Mouse (Mus musculus) CD4-positive naive resting alpha-beta T cell, adult 57 days (primary cell): ENCODE results near the gene Igf1. TPM values are rescaled to one million over a fixed set of nuclear protein-coding genes. Genes with fewer than 3 reads are reported as not detected.

Experiments used
- total RNA-seq: library from RNA; stranded (reverse); gene quantifications from one replicate; pipeline ENCODE4 v1.2.4, GENCODE M21; 2023

Gene Igf1
- total RNA-seq: 2.6 TPM

GRCm38 (mm10) chr10:87858013-87858806, at the start of gene Igf1:
Igf1 (plus strand) TSS chr10:87858265.

Other genes with a start within 250 kb of the Igf1 start
- gene Pmch, start 232.8 kb downstream of the Igf1 start, total RNA-seq: not detected